Mouse (Mus musculus) neural tube, embryonic 15.5 days (tissue): Measurements from ENCODE around the gene Mtpn. TPM values are rescaled to one million over a fixed set of nuclear protein-coding genes. Genes with fewer than 3 reads are reported as not detected.

Source experiments
- ATAC-seq: fragments of 200-750 bp; cut with Nextera tagmentation; 2 replicates; pipeline ENCODE4 v1.8.0; 2017; ENCODE audit warnings: mild to moderate bottlenecking, moderate TSS enrichment, moderate library complexity; ENCODE audit not compliant: low FRiP score
- H3K27ac ChIP-seq: fragments of 300-500 bp; sonication (generic); replicated peaks from 2 replicates; pipeline ENCODE4 v1.5.1; 2015; ENCODE audit warnings: mild to moderate bottlenecking, inconsistent platforms
- H3K27me3 ChIP-seq: fragments of 300-500 bp; sonication (generic); replicated peaks from 2 replicates; pipeline ENCODE4 v1.6.1; 2015; ENCODE audit warnings: inconsistent platforms
- H3K36me3 ChIP-seq: fragments of 300-500 bp; sonication (generic); 2 replicates; pipeline ENCODE4 v1.6.1; 2015; ENCODE audit warnings: inconsistent platforms
- H3K4me1 ChIP-seq: fragments of 300-500 bp; sonication (generic); 2 replicates; pipeline ENCODE4 v1.6.1; 2015; ENCODE audit warnings: inconsistent platforms
- H3K4me2 ChIP-seq: fragments of 300-500 bp; sonication (generic); 2 replicates; pipeline ENCODE4 v1.6.1; 2015; ENCODE audit warnings: inconsistent platforms, mild to moderate bottlenecking, moderate library complexity
- H3K4me3 ChIP-seq: fragments of 300-500 bp; sonication (generic); replicated peaks from 2 replicates; pipeline ENCODE4 v1.5.1; 2015; ENCODE audit warnings: mild to moderate bottlenecking, inconsistent platforms
- H3K9ac ChIP-seq: fragments of 300-500 bp; sonication (generic); replicated peaks from 2 replicates; pipeline ENCODE4 v1.6.1; 2015; ENCODE audit warnings: mild to moderate bottlenecking, inconsistent platforms
- H3K9me3 ChIP-seq: fragments of 300-500 bp; sonication (generic); replicated peaks from 2 replicates; pipeline ENCODE4 v1.6.1; 2016; ENCODE audit warnings: inconsistent platforms
- whole genome bisulfite sequencing: fragments of 180-500 bp; shearing (Covaris S2); methylation state at CpG from one replicate; pipeline ENCODE4 v1.1.7; 2015; ENCODE audit warnings: mixed read lengths; 5-methylcytosine and 5-hydroxymethylcytosine counted together
- microRNA-seq: library from miRNA; unstranded; fragments of <30 nt; microRNA quantifications from one replicate; pipeline ENCODE4, GENCODE M21; 2017
- polyA plus RNA-seq: library from polyadenylated mRNA; unstranded; fragments of >200 nt; fragmentation: Nextera tagmentation; extraction: Ambion mirVana; gene quantifications from 2 replicates; pipeline ENCODE4 v1.2.1, GENCODE M21; 2015

The Mtpn gene
- polyA plus RNA-seq, 1 experiment from 2014 or later: 187 TPM

DNA sequence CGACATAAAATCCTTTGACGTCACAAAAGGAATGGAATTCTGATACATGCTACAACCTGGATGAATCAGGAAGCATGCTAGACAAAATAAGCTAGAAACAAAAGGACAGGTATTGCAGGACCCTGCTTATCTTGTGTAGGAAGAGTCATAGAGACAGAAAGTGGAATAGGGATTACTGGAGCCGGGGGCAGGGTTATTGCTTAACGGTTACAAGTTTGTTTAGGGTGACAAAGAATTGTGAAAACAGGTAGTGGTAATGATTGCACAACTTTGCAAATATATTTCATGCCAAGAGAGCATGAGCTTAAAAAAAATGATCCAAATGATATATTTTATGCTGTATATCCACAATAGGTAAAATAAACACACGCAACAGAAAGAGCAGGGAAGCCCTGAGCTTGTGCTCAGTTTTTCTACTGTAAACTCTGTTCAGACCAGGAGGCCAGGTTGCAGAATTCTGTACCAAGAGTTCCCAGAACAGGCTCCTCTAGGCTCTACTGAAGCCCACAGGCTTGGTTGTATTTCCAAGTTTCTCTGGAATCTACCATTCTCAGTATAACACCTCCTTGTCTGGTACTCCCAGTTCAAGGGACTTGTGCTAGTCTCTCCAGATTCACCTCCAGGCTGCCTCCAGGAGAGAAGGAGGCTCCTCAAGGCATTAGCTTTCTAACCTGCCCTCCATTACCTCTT lies 39.6 kb downstream of the Mtpn start:
- H3K4me3 ChIP-seq: no peak overlapping the region
- no peaks in the 10 kb centered on the region for H3K36me3 ChIP-seq
- no peak for ATAC-seq
- H3K27ac ChIP-seq: no peak overlapping the region
- no peak overlapping the region for H3K9ac ChIP-seq
- no peaks in the 10 kb centered on the region for H3K4me1 ChIP-seq
- no peaks in the 10 kb centered on the region for H3K9me3 ChIP-seq
- WGBS: 95% methylated on average over 5 of the region's 5 CpGs
- no peak overlapping the region for H3K4me2 ChIP-seq
- H3K27me3 ChIP-seq: no peaks in the 10 kb centered on the region

DNA sequence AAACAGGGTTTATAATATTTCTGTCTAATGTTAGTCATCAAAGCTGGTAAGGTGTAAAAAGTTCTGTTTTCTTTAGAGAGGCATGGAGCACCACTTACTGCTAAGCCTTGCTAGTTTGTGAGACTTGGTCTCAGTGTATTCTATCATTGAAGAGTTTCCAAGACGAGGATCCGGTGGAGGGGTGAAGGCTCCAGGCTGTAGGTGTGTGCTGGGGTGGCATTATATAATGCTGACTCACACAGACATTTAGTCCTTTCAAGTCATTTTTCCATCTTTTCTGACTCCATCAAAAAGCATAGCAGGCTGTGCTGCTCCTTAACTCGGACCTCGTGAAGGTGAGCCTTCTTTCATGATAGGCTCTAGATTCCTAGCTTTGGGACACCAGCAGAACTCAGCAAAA lies 42.3 kb downstream of the Mtpn start:
- Histone ChIP-seq H3K4me1 (no peaks in the 10 kb centered on the region), H3K9me3 (no peaks in the 10 kb centered on the region), H3K27me3 (no peaks in the 10 kb centered on the region), H3K27ac (no peak overlapping the region), H3K36me3 (no peaks in the 10 kb centered on the region), H3K9ac (no peak overlapping the region), H3K4me2 (no peak overlapping the region), H3K4me3 (no peak overlapping the region)
- ATAC-seq: no peak
- WGBS: 95% methylated on average over 4 of the region's 4 CpGs

DNA sequence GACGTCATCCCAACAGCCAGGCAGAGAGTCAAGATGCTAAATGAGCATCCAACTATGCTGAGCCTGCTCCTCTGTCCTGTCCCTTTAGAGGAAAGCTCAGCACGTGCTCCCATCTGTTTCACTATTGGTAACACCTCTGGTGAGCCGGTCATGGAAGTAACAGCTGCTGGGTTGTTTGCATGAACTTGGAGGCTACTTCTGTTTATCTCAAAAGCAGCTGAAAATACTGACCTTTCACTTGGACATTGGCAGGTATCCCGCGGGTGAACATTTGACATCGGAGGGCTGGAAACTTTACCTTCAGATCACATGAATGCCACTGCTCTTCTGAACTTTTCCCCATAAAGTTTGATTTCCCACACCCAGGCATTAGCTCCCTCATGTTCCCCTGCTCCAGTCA lies 45.8 kb downstream of the Mtpn start:
- Histone ChIP-seq H3K27me3 (no peaks in the 10 kb centered on the region), H3K9me3 (no peaks in the 10 kb centered on the region), H3K4me1 (no peaks in the 10 kb centered on the region), H3K9ac (no peak overlapping the region), H3K27ac (no peak overlapping the region), H3K4me3 (no peak overlapping the region), H3K4me2 (no peak overlapping the region), H3K36me3 (no peaks in the 10 kb centered on the region)
- WGBS: 88% methylated on average over 6 of the region's 6 CpGs
- no peak for ATAC-seq

DNA sequence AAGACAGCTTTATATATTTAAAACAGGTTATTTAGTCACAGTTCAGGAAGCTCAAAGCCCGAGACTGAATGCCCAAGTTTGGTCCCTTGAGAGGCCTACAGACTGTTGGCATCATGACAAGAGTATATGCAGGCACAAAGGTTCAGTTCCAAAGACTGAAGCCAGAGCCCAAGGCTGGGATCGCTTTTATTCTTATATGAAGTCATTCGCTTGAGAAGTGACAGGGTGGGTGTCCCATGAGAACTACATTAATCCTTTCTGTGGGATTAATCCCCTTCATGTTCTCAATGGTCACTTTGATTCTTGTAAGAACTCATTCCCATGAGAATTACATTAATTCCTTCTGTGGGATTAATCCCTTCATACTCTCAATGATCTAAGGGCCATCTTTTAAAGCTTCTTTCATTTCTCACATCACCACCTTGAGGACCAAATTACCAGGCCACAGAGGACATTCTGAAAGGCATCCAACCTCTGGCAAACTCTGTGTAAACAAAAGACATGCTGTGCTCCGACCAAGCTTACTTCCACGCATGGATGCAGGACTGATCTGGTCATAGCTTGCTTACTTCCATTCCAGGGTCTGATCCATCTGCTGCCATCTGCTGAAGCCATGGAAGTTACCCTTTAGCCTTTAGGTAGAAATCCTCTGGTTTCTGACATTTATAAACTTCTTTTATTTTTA lies 59.9 kb downstream of the Mtpn start:
- Histone ChIP-seq H3K27me3 (no peaks in the 10 kb centered on the region), H3K27ac (no peak overlapping the region), H3K9me3 (no peaks in the 10 kb centered on the region), H3K4me3 (no peak overlapping the region), H3K9ac (no peak overlapping the region), H3K36me3 (no peaks in the 10 kb centered on the region), H3K4me2 (no peak overlapping the region), H3K4me1 (no peaks in the 10 kb centered on the region)
- no peak for ATAC-seq
- whole genome bisulfite sequencing: 69% methylated on average over 5 of the region's 5 CpGs

DNA sequence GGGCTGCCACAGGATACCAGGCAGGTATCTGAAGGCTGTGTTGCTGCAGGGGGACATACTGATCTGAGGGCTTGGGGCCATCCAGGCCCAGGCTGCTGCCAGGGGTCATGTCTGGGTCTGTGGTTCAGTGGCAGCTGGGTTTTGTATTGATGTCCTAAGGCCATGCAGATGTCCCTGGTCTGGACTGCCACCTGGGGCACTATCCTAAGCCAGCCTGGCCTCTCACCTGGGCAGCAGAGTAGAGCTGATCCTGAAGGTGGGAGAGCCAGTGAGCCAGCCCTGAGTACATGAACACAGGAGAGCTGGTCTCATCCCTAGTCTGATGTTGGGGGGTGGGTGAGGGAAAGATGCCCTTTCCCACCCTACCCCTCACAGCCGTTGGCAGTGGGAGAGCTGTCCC lies 62.9 kb downstream of the Mtpn start:
- 71% methylated on average over 1 of the region's 1 CpGs for WGBS
- Histone ChIP-seq H3K9me3 (no peaks in the 10 kb centered on the region), H3K27ac (no peak overlapping the region), H3K4me1 (no peaks in the 10 kb centered on the region), H3K27me3 (no peaks in the 10 kb centered on the region), H3K9ac (no peak overlapping the region), H3K36me3 (no peaks in the 10 kb centered on the region), H3K4me2 (no peak overlapping the region), H3K4me3 (no peak overlapping the region)
- ATAC-seq: no peak

DNA sequence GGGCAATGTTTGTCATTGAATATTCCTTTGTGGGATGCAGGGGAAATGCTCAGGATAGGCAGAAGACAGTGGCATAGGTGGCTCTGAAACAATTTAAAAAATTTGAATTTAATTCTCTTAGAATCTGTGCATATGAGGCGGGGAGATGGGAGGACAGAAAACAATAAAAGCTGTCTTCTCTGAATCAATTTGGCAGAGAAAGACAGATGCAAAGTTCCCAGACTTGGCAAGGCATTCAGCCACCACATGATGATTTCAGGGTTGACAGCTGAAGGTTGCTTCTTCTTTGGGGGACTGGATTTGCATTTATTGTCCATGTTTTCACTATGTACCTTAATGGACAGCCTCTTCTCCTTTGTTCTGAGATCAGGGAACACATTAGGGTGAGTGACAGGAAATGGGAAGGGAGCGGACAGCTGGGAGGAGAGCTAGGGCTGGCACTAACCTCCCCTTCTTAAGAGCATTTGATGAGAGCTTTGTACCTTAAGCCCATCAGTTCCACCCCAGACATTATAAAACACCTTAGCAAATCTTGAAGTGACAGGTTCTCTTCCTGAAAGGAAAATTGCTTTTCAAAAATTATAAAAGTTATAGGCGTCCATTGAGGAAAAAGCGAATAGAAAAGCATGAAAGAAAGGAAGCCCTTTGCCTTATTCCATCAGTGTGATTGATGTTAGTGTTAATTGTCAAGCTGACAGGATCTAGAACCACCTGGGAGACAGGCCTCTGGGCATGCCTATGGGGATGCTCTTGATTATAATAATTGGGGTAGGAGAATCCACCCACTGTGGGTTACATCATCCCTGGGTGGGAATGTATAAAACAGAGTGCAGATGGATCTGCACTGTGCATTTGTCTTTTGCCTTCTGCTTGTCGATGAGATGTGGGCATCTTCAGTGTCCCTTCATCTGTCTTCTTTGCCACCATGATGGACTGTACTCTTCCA lies 76.0 kb downstream of the Mtpn start:
- 80% methylated on average over 5 of the region's 5 CpGs for WGBS

DNA sequence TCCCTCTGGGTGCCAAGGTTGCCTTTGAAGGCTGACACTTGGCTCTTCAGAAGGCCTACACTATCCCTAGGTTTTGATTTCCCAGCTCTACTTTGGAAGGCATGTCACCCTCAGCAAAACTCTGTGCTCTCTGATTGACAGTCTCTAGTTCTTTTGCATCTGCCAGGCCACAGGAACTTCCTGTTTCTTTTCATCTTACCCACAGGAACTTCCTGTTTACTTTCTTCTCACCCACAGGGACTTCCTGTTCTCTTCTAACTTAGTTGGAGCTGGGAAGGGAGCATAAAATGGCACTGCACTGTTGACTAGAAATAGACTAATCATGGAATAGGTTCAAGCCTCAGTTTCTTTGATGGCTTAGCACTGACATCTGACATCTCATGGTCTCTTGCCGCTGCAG lies 77.2 kb downstream of the Mtpn start:
- Histone ChIP-seq H3K9ac (no peak overlapping the region), H3K4me3 (no peak overlapping the region), H3K27ac (no peak overlapping the region), H3K9me3 (no peaks in the 10 kb centered on the region), H3K4me2 (no peak overlapping the region), H3K36me3 (no peaks in the 10 kb centered on the region), H3K27me3 (no peaks in the 10 kb centered on the region), H3K4me1 (no peaks in the 10 kb centered on the region)
- whole genome bisulfite sequencing: 90% methylated on average over 1 of the region's 1 CpGs
- ATAC-seq: no peak

More for the DNA sequence above, 76.0 kb downstream of the Mtpn start:
- Histone ChIP-seq H3K9ac (no peak overlapping the region), H3K4me2 (no peak overlapping the region), H3K9me3 (no peaks in the 10 kb centered on the region), H3K4me3 (no peak overlapping the region), H3K36me3 (no peaks in the 10 kb centered on the region), H3K27ac (no peak overlapping the region), H3K4me1 (no peaks in the 10 kb centered on the region), H3K27me3 (no peaks in the 10 kb centered on the region)
- ATAC-seq: no peak

Small RNA genes within 50 kb of the gene (microRNA-seq; reads per million reads assigned to microRNA genes)
- not detected for gene Gm23053

Other genes with a start within 250 kb of the Mtpn start
- gene Slc13a4, start 231.8 kb downstream of the Mtpn start, polyA plus RNA-seq: 1.3 and 2.3 TPM in 2 replicates
- gene Fam180a, start 213.7 kb downstream of the Mtpn start, polyA plus RNA-seq: 0.59 and 1.6 TPM in 2 replicates